Mouse (Mus musculus): ENCODE measurements around the gene Skp1a. TPM values are rescaled to one million over a fixed set of nuclear protein-coding genes. Genes with fewer than 3 reads are reported as not detected.

Skp1a gene
- polyA plus RNA-seq, 1 experiment from 2014 or later = 1,145 TPM

DNA sequence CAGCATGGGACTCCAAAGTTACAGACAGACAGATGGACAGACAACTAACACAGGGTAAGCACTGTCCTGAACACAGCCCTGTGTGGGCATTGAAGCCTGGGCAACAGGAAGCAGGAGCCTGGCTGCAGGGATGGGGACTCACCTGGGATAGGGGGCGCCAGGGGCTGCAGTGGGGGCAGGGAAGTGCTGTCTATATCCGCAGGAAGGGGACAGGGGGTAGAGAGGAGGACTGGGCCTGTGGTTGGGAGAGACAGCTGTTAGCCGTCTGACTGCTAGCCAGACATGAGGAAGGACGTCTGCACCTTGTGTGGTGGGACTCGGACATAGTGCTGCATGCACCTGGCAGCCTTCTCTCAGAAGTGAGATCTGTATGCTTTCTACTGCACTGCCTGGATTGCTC is 26.9 kb downstream of the Skp1a start:
- WGBS = 73% methylated on average over 5 of the region's 5 CpGs
- H3K9me3 ChIP-seq (replicated peaks) = no peaks in the 10 kb centered on the region
- H3K9ac ChIP-seq = no peak overlapping the region
- no peak overlapping the region for H3K4me2 ChIP-seq
- H3K27me3 ChIP-seq = no peaks in the 10 kb centered on the region
- H3K4me3 ChIP-seq = no peak overlapping the region
- ATAC-seq = no peak
- H3K4me1 ChIP-seq = no peaks in the 10 kb centered on the region
- no peak overlapping the region for H3K27ac ChIP-seq
- H3K36me3 ChIP-seq (ENCODE audit: poor library complexity, severe bottlenecking) = peaks cover 18% of the 10 kb centered on the region; the same call in 1 of the 2 replicates

GRCm38 (mm10) chr11:52260878-52261277 is 29.1 kb downstream of the Skp1a start:
- ATAC-seq = no peak
- Histone ChIP-seq H3K9ac (no peak overlapping the region), H3K36me3 (ENCODE audit: poor library complexity, severe bottlenecking) (peaks cover 14% of the 10 kb centered on the region; the same call in 1 of the 2 replicates), H3K4me1 (0 out of 2 replicates have a peak, but pooled peaks cover 2% of the 10 kb centered on the region), H3K4me2 (no peak overlapping the region), H3K9me3 (replicated peaks) (no peaks in the 10 kb centered on the region), H3K4me3 (no peak overlapping the region), H3K27ac (no peak overlapping the region), H3K27me3 (no peaks in the 10 kb centered on the region)
- WGBS = 72% methylated on average over 4 of the region's 4 CpGs

DNA sequence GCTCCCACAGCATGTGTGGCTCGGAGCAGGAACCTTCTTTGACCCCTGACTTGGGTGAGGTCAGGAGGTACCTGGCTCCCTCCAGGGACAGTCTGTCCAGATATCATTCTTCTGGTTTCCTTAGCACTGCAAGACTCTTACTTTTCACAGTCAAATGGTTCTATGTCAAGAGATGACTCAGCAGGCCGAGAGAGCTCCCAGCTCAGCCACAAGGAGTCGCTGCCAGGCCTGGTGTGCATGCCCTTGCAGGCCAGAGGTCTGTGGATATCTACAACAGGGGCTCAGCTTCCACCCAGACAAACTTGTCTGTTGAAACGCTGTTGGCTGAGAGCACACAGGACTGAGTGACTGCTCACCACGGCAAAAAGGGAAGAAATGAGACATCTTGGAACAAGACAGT is 30.1 kb downstream of the Skp1a start:
- ATAC-seq = no peak
- H3K27me3 ChIP-seq = no peaks in the 10 kb centered on the region
- WGBS = 52% methylated on average over 5 of the region's 5 CpGs
- peaks cover 14% of the 10 kb centered on the region; the same call in 1 of the 2 replicates for H3K36me3 ChIP-seq (ENCODE audit: poor library complexity, severe bottlenecking)
- H3K4me2 ChIP-seq = no peak overlapping the region
- H3K4me3 ChIP-seq = no peak overlapping the region
- H3K9ac ChIP-seq = no peak overlapping the region
- H3K4me1 ChIP-seq = 0 out of 2 replicates have a peak, but pooled peaks cover 7% of the 10 kb centered on the region
- no peaks in the 10 kb centered on the region for H3K9me3 ChIP-seq (replicated peaks)
- no peak overlapping the region for H3K27ac ChIP-seq

DNA sequence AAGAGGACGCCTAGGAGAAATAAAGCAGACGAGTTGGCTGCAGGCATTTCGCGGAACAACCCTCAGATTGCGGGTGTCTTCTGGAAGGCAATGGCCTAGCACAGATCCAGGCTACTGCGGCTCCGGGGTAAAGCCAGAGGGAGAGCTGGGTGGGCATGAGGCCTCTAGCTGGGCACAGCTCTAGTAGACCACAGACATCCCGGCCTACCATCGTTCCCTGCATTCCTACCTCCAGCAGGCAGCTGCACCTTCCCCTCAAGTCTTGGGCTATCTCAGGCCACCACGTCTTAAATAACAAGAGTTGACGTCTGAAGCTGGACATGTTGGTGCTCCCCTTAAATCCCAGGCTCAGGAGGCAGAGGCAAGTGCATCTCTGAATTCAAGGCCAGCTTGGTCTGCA is 30.5 kb downstream of the Skp1a start:
- H3K27me3 ChIP-seq = no peaks in the 10 kb centered on the region
- 0 out of 2 replicates have a peak, but pooled peaks cover 7% of the 10 kb centered on the region for H3K4me1 ChIP-seq
- H3K9ac ChIP-seq = no peak overlapping the region
- ATAC-seq = no peak
- peaks cover 10% of the 10 kb centered on the region; the same call in 1 of the 2 replicates for H3K36me3 ChIP-seq (ENCODE audit: poor library complexity, severe bottlenecking)
- H3K27ac ChIP-seq = no peak overlapping the region
- H3K9me3 ChIP-seq (replicated peaks) = no peaks in the 10 kb centered on the region
- H3K4me2 ChIP-seq = no peak overlapping the region
- 92% methylated on average over 11 of the region's 11 CpGs for WGBS
- H3K4me3 ChIP-seq = no peak overlapping the region

DNA sequence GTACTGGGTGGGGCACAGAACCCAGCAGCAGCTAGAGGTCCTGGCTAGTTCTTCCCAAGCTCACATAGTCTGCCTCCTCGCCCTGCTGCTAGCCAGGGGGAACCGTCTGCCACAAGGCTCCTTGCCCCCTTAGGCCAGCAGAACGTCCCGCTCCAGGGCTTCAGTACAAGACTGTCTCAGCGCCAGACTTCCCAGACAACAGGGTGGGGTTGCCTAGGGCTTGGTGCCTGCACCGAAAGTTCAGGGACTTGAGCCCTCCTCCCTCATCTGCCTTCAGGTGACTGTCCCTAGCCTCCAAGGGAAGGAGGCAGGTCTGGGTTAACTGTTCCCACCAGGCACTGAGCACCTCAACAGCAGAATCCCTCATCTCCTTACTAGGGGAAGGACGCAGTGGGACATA is 33.1 kb downstream of the Skp1a start:
- no peaks in the 10 kb centered on the region for H3K9me3 ChIP-seq (replicated peaks)
- H3K36me3 ChIP-seq (ENCODE audit: poor library complexity, severe bottlenecking) = no peaks in the 10 kb centered on the region
- 0 out of 2 replicates have a peak overlapping the region, but pooled peaks have one; percentile 21 for H3K9ac ChIP-seq
- H3K4me2 ChIP-seq = no peak overlapping the region
- H3K4me3 ChIP-seq = no peak overlapping the region
- no peak overlapping the region for H3K27ac ChIP-seq
- no peak for ATAC-seq
- WGBS = 83% methylated on average over 7 of the region's 7 CpGs
- H3K4me1 ChIP-seq = 0 out of 2 replicates have a peak, but pooled peaks cover 7% of the 10 kb centered on the region
- H3K27me3 ChIP-seq = no peaks in the 10 kb centered on the region

GRCm38 (mm10) chr11:52265616-52266307 is 34.0 kb downstream of the Skp1a start:
- no peaks in the 10 kb centered on the region for H3K9me3 ChIP-seq (replicated peaks)
- H3K27ac ChIP-seq = no peak overlapping the region
- 81% methylated on average over 12 of the region's 12 CpGs for WGBS

GRCm38 (mm10) chr11:52267271-52267670 is 35.5 kb downstream of the Skp1a start:
- H3K4me3 ChIP-seq = no peak overlapping the region
- no peak overlapping the region for H3K27ac ChIP-seq
- WGBS = 84% methylated on average over 5 of the region's 5 CpGs
- H3K27me3 ChIP-seq = no peaks in the 10 kb centered on the region
- no peak overlapping the region for H3K9ac ChIP-seq
- no peaks in the 10 kb centered on the region for H3K9me3 ChIP-seq (replicated peaks)
- no peak for ATAC-seq
- no peaks in the 10 kb centered on the region for H3K36me3 ChIP-seq (ENCODE audit: poor library complexity, severe bottlenecking)
- H3K4me2 ChIP-seq = no peak overlapping the region
- 0 out of 2 replicates have a peak, but pooled peaks cover 7% of the 10 kb centered on the region for H3K4me1 ChIP-seq

More at GRCm38 (mm10) chr11:52265616-52266307, 34.0 kb downstream of the Skp1a start:
- no peaks in the 10 kb centered on the region for H3K36me3 ChIP-seq (ENCODE audit: poor library complexity, severe bottlenecking)
- no peak overlapping the region for H3K4me3 ChIP-seq
- ATAC-seq = no peak
- no peaks in the 10 kb centered on the region for H3K27me3 ChIP-seq
- 0 out of 2 replicates have a peak overlapping the region, but pooled peaks have one; percentile 12 for H3K9ac ChIP-seq
- 0 out of 2 replicates have a peak, but pooled peaks cover 7% of the 10 kb centered on the region for H3K4me1 ChIP-seq
- H3K4me2 ChIP-seq = no peak overlapping the region

- H3K27me3 ChIP-seq = no peaks in the 10 kb centered on the region
- no peaks in the 10 kb centered on the region for H3K36me3 ChIP-seq (ENCODE audit: poor library complexity, severe bottlenecking)
- WGBS = 64% methylated on average over 7 of the region's 7 CpGs
- no peak overlapping the region for H3K9ac ChIP-seq
- no peak overlapping the region for H3K4me3 ChIP-seq
- no peaks in the 10 kb centered on the region for H3K9me3 ChIP-seq (replicated peaks)
- no peak for ATAC-seq
- no peak overlapping the region for H3K4me2 ChIP-seq
- H3K4me1 ChIP-seq = 0 out of 2 replicates have a peak, but pooled peaks cover 7% of the 10 kb centered on the region
- H3K27ac ChIP-seq = no peak overlapping the region
Measured at GRCm38 (mm10) chr11:52268104-52268835, 36.5 kb downstream of the Skp1a start.

- ATAC-seq = no peak
- 0 out of 2 replicates have a peak, but pooled peaks cover 7% of the 10 kb centered on the region for H3K4me1 ChIP-seq
- no peak overlapping the region for H3K27ac ChIP-seq
- H3K36me3 ChIP-seq (ENCODE audit: poor library complexity, severe bottlenecking) = no peaks in the 10 kb centered on the region
- H3K4me2 ChIP-seq = no peak overlapping the region
- no peak overlapping the region for H3K9ac ChIP-seq
- no peak overlapping the region for H3K4me3 ChIP-seq
- 78% methylated on average over 6 of the region's 6 CpGs for WGBS
- no peaks in the 10 kb centered on the region for H3K27me3 ChIP-seq
- no peaks in the 10 kb centered on the region for H3K9me3 ChIP-seq (replicated peaks)
Measured at GRCm38 (mm10) chr11:52269841-52270240, 38.0 kb downstream of the Skp1a start.

DNA sequence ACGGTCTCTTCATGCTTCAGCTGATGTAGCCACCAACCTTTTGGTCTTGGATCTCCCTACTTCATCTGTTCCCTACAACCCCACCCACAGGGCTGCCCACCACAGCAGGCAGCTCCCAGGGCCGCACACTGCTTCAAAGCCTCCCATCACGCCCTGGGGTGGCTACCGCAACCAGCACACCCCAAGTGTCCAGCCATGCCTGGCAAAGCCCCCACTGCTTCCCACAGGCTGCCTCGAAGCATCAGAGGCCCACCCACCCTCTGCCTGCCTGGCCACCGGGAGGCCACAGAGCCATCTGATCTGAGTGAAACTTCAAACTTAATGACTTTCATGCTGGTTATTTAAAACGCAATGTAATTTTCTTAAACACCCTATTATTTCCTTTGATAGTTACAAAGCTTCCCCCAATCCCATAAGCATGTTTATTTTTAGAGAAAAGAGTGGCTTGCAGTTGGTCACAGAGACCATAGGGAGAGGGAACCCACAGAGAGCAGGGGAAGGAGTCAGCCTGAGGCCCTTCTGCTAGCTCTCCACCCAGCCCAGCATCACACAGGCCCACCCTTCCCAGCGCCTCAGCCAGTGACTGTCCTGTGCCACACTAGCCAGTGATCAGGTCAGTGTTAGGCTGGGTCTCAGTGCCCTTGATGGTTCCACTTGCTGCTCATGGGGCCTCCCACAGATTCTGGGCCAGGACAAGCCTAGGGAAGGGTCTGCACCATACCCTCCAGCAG is 40.1 kb downstream of the Skp1a start:
- H3K9ac ChIP-seq = no peak overlapping the region

DNA sequence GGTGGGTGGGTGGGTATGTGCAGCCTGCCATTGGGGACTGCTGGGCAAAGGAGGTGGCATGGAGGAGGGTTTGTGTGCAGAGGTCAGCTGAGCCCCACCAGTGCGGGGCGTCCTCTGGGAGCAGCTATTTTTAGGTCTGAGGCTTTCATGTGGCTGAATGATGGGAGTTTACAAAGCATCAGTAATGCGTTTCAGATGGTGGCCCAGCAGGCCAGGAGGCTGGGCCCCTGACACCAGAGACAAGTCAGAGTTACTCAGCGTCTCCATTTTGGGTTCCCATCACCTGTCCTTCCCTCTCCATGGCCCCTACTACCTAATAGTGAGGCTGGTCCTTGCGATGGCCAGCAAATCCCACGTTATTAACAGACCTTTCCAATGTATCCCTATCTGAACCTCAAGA is 40.8 kb downstream of the Skp1a start:
- ATAC-seq = no peak
- Histone ChIP-seq H3K9me3 (replicated peaks) (no peaks in the 10 kb centered on the region), H3K4me1 (no peaks in the 10 kb centered on the region), H3K4me3 (no peak overlapping the region), H3K36me3 (ENCODE audit: poor library complexity, severe bottlenecking) (no peaks in the 10 kb centered on the region), H3K27ac (no peak overlapping the region), H3K27me3 (no peaks in the 10 kb centered on the region), H3K4me2 (no peak overlapping the region), H3K9ac (no peak overlapping the region)
- WGBS = 72% methylated on average over 6 of the region's 6 CpGs

More for the DNA sequence above, 40.1 kb downstream of the Skp1a start:
- Histone ChIP-seq H3K27ac (no peak overlapping the region), H3K4me1 (no peaks in the 10 kb centered on the region), H3K36me3 (ENCODE audit: poor library complexity, severe bottlenecking) (no peaks in the 10 kb centered on the region), H3K4me2 (no peak overlapping the region), H3K9me3 (replicated peaks) (no peaks in the 10 kb centered on the region), H3K27me3 (no peaks in the 10 kb centered on the region), H3K4me3 (no peak overlapping the region)
- 81% methylated on average over 8 of the region's 8 CpGs for WGBS
- no peak for ATAC-seq
